Mouse (Mus musculus) lung, postnatal 0 days (tissue): ENCODE data around the gene Mrpl57.

Experiments
- CTCF ChIP-seq: IDR thresholded peaks from 2 replicates; pipeline ENCODE4 v1.5.1; 2016; ENCODE audit warnings: antibody characterized with exemption, mild to moderate bottlenecking
- EP300 ChIP-seq: IDR thresholded peaks from 2 replicates; pipeline ENCODE4 v1.6.1; 2016; ENCODE audit warnings: antibody characterized with exemption, mild to moderate bottlenecking, control low read depth

DNA sequence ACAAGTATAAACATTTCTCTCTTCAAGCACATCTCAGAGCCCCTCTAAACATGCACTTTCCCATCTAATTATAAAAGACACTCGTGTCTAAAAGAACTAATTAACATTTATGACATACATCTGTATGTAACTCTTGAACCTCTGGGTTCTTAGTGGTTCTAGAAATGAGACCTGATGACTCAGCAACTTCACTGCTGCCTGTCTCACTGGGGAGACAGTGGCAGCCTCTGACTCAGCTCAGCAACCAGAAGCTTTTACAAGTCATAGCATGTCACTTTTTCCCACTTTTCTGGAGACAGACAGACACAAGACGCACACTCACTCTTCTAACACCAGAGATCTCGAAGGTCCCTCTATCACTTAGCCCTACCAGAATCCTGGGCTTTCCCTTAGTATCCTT, 24.3 kb downstream of the Mrpl57 start:
- TF ChIP-seq CTCF, result no peak
- no peak for TF ChIP-seq EP300
